Mouse (Mus musculus) left cerebral cortex, adult 9 months (tissue): Measurements from ENCODE around the gene Sept9.
"Not testable (repeated sequence)": the region's sequence is repeated elsewhere in the genome, so short reads cannot be mapped to it uniquely, and the experiment has no call there.

ENCODE experiments used
- DNase-seq, 2 experiments: peaks; one replicate each; pipeline ENCODE4 v3.0.0; 2022; ENCODE audit warnings: low spot score in 2 of 2

Sept9 gene

GRCm38 (mm10) chr11:117312028-117312901, 112.8 kb downstream of the Sept9 start:
- DNase-seq, result no peak

- no peak for DNase-seq
Observed at GRCm38 (mm10) chr11:117312936-117313335, 113.5 kb downstream of the Sept9 start.

- DNase-seq, result no peak
Observed at GRCm38 (mm10) chr11:117313446-117313845, 114.0 kb downstream of the Sept9 start.

- DNase-seq, result no peak
Observed at GRCm38 (mm10) chr11:117314026-117314425, 114.6 kb downstream of the Sept9 start.

- DNase-seq, result no peak
Observed at GRCm38 (mm10) chr11:117314520-117314919, 115.1 kb downstream of the Sept9 start.

GRCm38 (mm10) chr11:117315309-117315708, 115.8 kb downstream of the Sept9 start:
- no peak for DNase-seq

- DNase-seq, result peak in 1 of 2 experiments; percentile 45
Observed at GRCm38 (mm10) chr11:117316441-117317331, 117.2 kb downstream of the Sept9 start.

GRCm38 (mm10) chr11:117317429-117318101, 118.1 kb downstream of the Sept9 start:
- peak in 1 of 2 experiments; percentile 45 for DNase-seq

GRCm38 (mm10) chr11:117318202-117318601, 118.7 kb downstream of the Sept9 start:
- DNase-seq, result no peak

GRCm38 (mm10) chr11:117318731-117319542, 119.5 kb downstream of the Sept9 start:
- no peak for DNase-seq

GRCm38 (mm10) chr11:117319543-117320335, 120.3 kb downstream of the Sept9 start:
- no peak for DNase-seq

- no peak for DNase-seq
Observed at GRCm38 (mm10) chr11:117320482-117320881, 121.0 kb downstream of the Sept9 start.

- no peak for DNase-seq
Observed at GRCm38 (mm10) chr11:117321311-117321971, 122.0 kb downstream of the Sept9 start.

- DNase-seq, result no peak
Observed at GRCm38 (mm10) chr11:117322311-117322710, 122.8 kb downstream of the Sept9 start.

- DNase-seq, result no peak
Observed at GRCm38 (mm10) chr11:117322730-117323579, 123.5 kb downstream of the Sept9 start.

GRCm38 (mm10) chr11:117323976-117324574, 124.6 kb downstream of the Sept9 start:
- no peak for DNase-seq

GRCm38 (mm10) chr11:117324718-117325117, 125.3 kb downstream of the Sept9 start:
- DNase-seq, result not testable (repeated sequence)

GRCm38 (mm10) chr11:117325131-117325467, 125.6 kb downstream of the Sept9 start:
- DNase-seq, result no peak
